Mouse (Mus musculus): Measurements from ENCODE around the gene Csnk1g2. TPM values are rescaled to one million over a fixed set of nuclear protein-coding genes. Genes with fewer than 3 reads are reported as not detected.
A peak's percentile ranks its signal among the peaks of the same experiment; 100 is the strongest.

Gene Csnk1g2
- polyA plus RNA-seq, 1 experiment from 2014 or later: 126 TPM

DNA sequence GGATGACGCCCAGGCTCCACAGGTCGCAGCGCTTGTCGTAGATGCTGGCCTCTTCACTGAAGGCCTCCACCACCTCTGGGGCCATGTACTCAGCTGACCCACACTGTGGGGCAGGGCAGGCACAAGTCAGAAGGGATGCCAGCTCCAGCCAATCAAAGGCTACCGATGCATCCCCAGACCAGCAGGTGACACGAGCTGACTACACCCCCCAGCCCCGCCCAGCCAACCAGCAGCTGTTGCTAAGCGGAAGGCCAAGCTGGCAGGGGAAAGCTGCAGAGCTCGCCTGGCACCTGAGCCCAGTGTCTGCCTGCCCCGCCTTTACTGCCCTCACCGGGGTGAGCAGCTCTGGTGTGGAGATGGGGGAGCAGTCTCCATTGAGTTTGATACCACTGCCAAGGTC is 46.0 kb downstream of the Csnk1g2 start:
- H3K36me3 ChIP-seq (ENCODE audit: control insufficient read depth, insufficient read depth, low read length): peaks cover 60% of the 10 kb centered on the region
- no peak overlapping the region for H3K4me2 ChIP-seq (ENCODE audit: low read depth, severe bottlenecking)
- no peaks in the 10 kb centered on the region for H3K9me3 ChIP-seq (ENCODE audit: control insufficient read depth, low read length)
- no peaks in the 10 kb centered on the region for H3K27me3 ChIP-seq (ENCODE audit: control insufficient read depth, insufficient read depth, low read length)
- no peak overlapping the region for H3K27ac ChIP-seq (replicated peaks; ENCODE audit: low read depth, low read length)
- H3K4me3 ChIP-seq (ENCODE audit: low read depth, low read length): no peak overlapping the region
- ATAC-seq (ENCODE audit: insufficient number of reproducible peaks, low FRiP score, low TSS enrichment, low read depth) (no peak), DNase-seq (ENCODE audit: low spot score) (no peak)
- peaks cover 21% of the 10 kb centered on the region for H3K4me1 ChIP-seq (ENCODE audit: control insufficient read depth, insufficient read depth, low read length)
- 85% methylated on average over 11 of the region's 11 CpGs for WGBS
- no peak overlapping the region for H3K9ac ChIP-seq (ENCODE audit: low read length)

- Histone ChIP-seq H3K36me3 (ENCODE audit: control insufficient read depth, insufficient read depth, low read length) (peaks cover 60% of the 10 kb centered on the region), H3K4me3 (ENCODE audit: low read depth, low read length) (no peak overlapping the region), H3K4me2 (ENCODE audit: low read depth, severe bottlenecking) (no peak overlapping the region), H3K27me3 (ENCODE audit: control insufficient read depth, insufficient read depth, low read length) (no peaks in the 10 kb centered on the region), H3K9me3 (ENCODE audit: control insufficient read depth, low read length) (no peaks in the 10 kb centered on the region), H3K27ac (replicated peaks; ENCODE audit: low read depth, low read length) (no peak overlapping the region), H3K9ac (ENCODE audit: low read length) (no peak overlapping the region), H3K4me1 (ENCODE audit: control insufficient read depth, insufficient read depth, low read length) (peaks cover 21% of the 10 kb centered on the region)
- ATAC-seq (ENCODE audit: insufficient number of reproducible peaks, low FRiP score, low TSS enrichment, low read depth) (no peak), DNase-seq (ENCODE audit: low spot score) (no peak)
- WGBS: 90% methylated on average over 12 of the region's 12 CpGs
These were observed 46.4 kb downstream of the Csnk1g2 start for GRCm38 (mm10) chr10:80669018-80669417.

GRCm38 (mm10) chr10:80669737-80670485 is 47.3 kb downstream of the Csnk1g2 start:
- H3K4me1 ChIP-seq (ENCODE audit: control insufficient read depth, insufficient read depth, low read length): peaks cover 21% of the 10 kb centered on the region
- H3K27me3 ChIP-seq (ENCODE audit: control insufficient read depth, insufficient read depth, low read length): no peaks in the 10 kb centered on the region
- no peak overlapping the region for H3K9ac ChIP-seq (ENCODE audit: low read length)
- DNase-seq (ENCODE audit: low spot score): no peak
- ATAC-seq (ENCODE audit: insufficient number of reproducible peaks, low FRiP score, low TSS enrichment, low read depth): no peak
- H3K9me3 ChIP-seq (ENCODE audit: control insufficient read depth, low read length): no peaks in the 10 kb centered on the region
- WGBS: 93% methylated on average over 7 of the region's 7 CpGs
- H3K4me2 ChIP-seq (ENCODE audit: low read depth, severe bottlenecking): no peak overlapping the region
- no peak overlapping the region for H3K4me3 ChIP-seq (ENCODE audit: low read depth, low read length)
- H3K36me3 ChIP-seq (ENCODE audit: control insufficient read depth, insufficient read depth, low read length): peaks cover 60% of the 10 kb centered on the region
- no peak overlapping the region for H3K27ac ChIP-seq (replicated peaks; ENCODE audit: low read depth, low read length)

DNA sequence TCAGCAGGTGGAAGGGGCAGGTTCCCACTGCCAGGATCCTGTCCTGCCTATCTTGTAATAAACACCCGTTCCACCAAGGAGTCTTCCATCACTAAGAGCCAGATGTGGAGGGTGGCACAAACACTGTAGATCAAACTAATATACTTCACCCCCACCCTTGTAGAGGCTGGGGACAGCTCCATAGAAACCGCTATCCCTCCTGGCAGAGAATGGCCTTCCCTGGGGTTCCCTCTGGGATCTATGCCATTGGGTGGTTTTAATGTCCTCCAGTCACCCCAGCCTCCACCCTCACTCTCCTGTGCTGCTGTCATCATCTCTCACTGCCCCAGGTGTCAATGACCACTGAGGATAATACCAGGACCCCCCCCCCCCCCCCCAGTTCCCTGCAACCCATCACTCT is 47.9 kb downstream of the Csnk1g2 start:
- H3K4me2 ChIP-seq (ENCODE audit: low read depth, severe bottlenecking): no peak overlapping the region
- H3K27ac ChIP-seq (replicated peaks; ENCODE audit: low read depth, low read length): no peak overlapping the region
- no peaks in the 10 kb centered on the region for H3K27me3 ChIP-seq (ENCODE audit: control insufficient read depth, insufficient read depth, low read length)
- H3K4me1 ChIP-seq (ENCODE audit: control insufficient read depth, insufficient read depth, low read length): peaks cover 21% of the 10 kb centered on the region
- 89% methylated on average over 2 of the region's 2 CpGs for WGBS
- peaks cover 60% of the 10 kb centered on the region for H3K36me3 ChIP-seq (ENCODE audit: control insufficient read depth, insufficient read depth, low read length)
- H3K4me3 ChIP-seq (ENCODE audit: low read depth, low read length): no peak overlapping the region
- no peak for ATAC-seq (ENCODE audit: insufficient number of reproducible peaks, low FRiP score, low TSS enrichment, low read depth)
- H3K9ac ChIP-seq (ENCODE audit: low read length): no peak overlapping the region
- DNase-seq (ENCODE audit: low spot score): no peak
- H3K9me3 ChIP-seq (ENCODE audit: control insufficient read depth, low read length): no peaks in the 10 kb centered on the region

- Histone ChIP-seq H3K9ac (ENCODE audit: low read length) (no peak overlapping the region), H3K27ac (replicated peaks; ENCODE audit: low read depth, low read length) (no peak overlapping the region), H3K27me3 (ENCODE audit: control insufficient read depth, insufficient read depth, low read length) (no peaks in the 10 kb centered on the region), H3K9me3 (ENCODE audit: control insufficient read depth, low read length) (no peaks in the 10 kb centered on the region), H3K36me3 (ENCODE audit: control insufficient read depth, insufficient read depth, low read length) (peaks cover 60% of the 10 kb centered on the region), H3K4me1 (ENCODE audit: control insufficient read depth, insufficient read depth, low read length) (peaks cover 18% of the 10 kb centered on the region), H3K4me3 (ENCODE audit: low read depth, low read length) (no peak overlapping the region), H3K4me2 (ENCODE audit: low read depth, severe bottlenecking) (no peak overlapping the region)
- 91% methylated on average over 4 of the region's 4 CpGs for WGBS
- no peak for DNase-seq (ENCODE audit: low spot score)
- no peak for ATAC-seq (ENCODE audit: insufficient number of reproducible peaks, low FRiP score, low TSS enrichment, low read depth)
These were observed 48.6 kb downstream of the Csnk1g2 start for GRCm38 (mm10) chr10:80671251-80671650.

GRCm38 (mm10) chr10:80671936-80672690 is 49.5 kb downstream of the Csnk1g2 start:
- Histone ChIP-seq H3K27me3 (ENCODE audit: control insufficient read depth, insufficient read depth, low read length) (no peaks in the 10 kb centered on the region), H3K4me1 (ENCODE audit: control insufficient read depth, insufficient read depth, low read length) (peaks cover 17% of the 10 kb centered on the region), H3K36me3 (ENCODE audit: control insufficient read depth, insufficient read depth, low read length) (peaks cover 52% of the 10 kb centered on the region), H3K9ac (ENCODE audit: low read length) (no peak overlapping the region), H3K4me2 (ENCODE audit: low read depth, severe bottlenecking) (0 out of 2 replicates have a peak overlapping the region, but pooled peaks have one; percentile 12), H3K4me3 (ENCODE audit: low read depth, low read length) (no peak overlapping the region), H3K9me3 (ENCODE audit: control insufficient read depth, low read length) (no peaks in the 10 kb centered on the region), H3K27ac (replicated peaks; ENCODE audit: low read depth, low read length) (no peak overlapping the region)
- WGBS: 80% methylated on average over 11 of the region's 11 CpGs
- ATAC-seq (ENCODE audit: insufficient number of reproducible peaks, low FRiP score, low TSS enrichment, low read depth) (no peak), DNase-seq (ENCODE audit: low spot score) (no peak)

DNA sequence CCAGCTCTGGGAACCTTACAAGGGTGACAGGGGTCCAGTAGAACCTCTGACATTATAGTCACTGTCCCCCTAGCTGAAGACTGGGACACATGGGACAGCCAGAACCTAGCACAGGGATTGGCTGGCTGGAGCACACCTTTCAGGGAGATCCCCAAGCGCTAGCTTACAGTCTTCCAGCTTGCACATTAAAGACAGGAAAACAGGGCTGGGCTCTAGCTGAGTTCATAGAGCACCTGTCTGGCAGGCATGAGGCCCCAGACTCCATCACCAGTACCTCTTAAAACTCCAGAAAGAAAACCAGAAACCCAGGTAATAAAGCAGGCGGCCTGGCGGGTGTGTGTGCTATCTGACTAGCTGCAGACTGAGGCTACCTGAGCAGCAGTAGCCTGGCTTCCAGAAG is 51.1 kb downstream of the Csnk1g2 start:
- H3K27me3 ChIP-seq (ENCODE audit: control insufficient read depth, insufficient read depth, low read length): no peaks in the 10 kb centered on the region
- WGBS: 74% methylated on average over 3 of the region's 3 CpGs
- DNase-seq (ENCODE audit: low spot score) (no peak), ATAC-seq (ENCODE audit: insufficient number of reproducible peaks, low FRiP score, low TSS enrichment, low read depth) (no peak)
- no peak overlapping the region for H3K27ac ChIP-seq (replicated peaks; ENCODE audit: low read depth, low read length)
- peak overlapping the region; percentile 98; the same call in 1 of the 2 replicates for H3K4me3 ChIP-seq (ENCODE audit: low read depth, low read length)
- H3K9ac ChIP-seq (ENCODE audit: low read length): peak overlapping the region; percentile 56
- H3K9me3 ChIP-seq (ENCODE audit: control insufficient read depth, low read length): no peaks in the 10 kb centered on the region
- H3K4me1 ChIP-seq (ENCODE audit: control insufficient read depth, insufficient read depth, low read length): peaks cover 32% of the 10 kb centered on the region
- H3K4me2 ChIP-seq (ENCODE audit: low read depth, severe bottlenecking): peak overlapping the region; percentile 93
- peaks cover 37% of the 10 kb centered on the region for H3K36me3 ChIP-seq (ENCODE audit: control insufficient read depth, insufficient read depth, low read length)

- ATAC-seq (ENCODE audit: insufficient number of reproducible peaks, low FRiP score, low TSS enrichment, low read depth) (no peak), DNase-seq (ENCODE audit: low spot score) (no peak)
- H3K36me3 ChIP-seq (ENCODE audit: control insufficient read depth, insufficient read depth, low read length): peaks cover 32% of the 10 kb centered on the region
- H3K9me3 ChIP-seq (ENCODE audit: control insufficient read depth, low read length): no peaks in the 10 kb centered on the region
- no peaks in the 10 kb centered on the region for H3K27me3 ChIP-seq (ENCODE audit: control insufficient read depth, insufficient read depth, low read length)
- no peak overlapping the region for H3K27ac ChIP-seq (replicated peaks; ENCODE audit: low read depth, low read length)
- 62% methylated on average over 5 of the region's 5 CpGs for WGBS
- peak overlapping the region; percentile 98 for H3K9ac ChIP-seq (ENCODE audit: low read length)
- peak overlapping the region; percentile 93 for H3K4me2 ChIP-seq (ENCODE audit: low read depth, severe bottlenecking)
- H3K4me3 ChIP-seq (ENCODE audit: low read depth, low read length): peak overlapping the region; percentile 98
- peaks cover 32% of the 10 kb centered on the region for H3K4me1 ChIP-seq (ENCODE audit: control insufficient read depth, insufficient read depth, low read length)
These were observed 51.6 kb downstream of the Csnk1g2 start for GRCm38 (mm10) chr10:80674161-80674711.
